Mouse (Mus musculus): ENCODE data around the gene Rnf13.
"Not testable (repeated sequence)": the region's sequence is repeated elsewhere in the genome, so short reads cannot be mapped to it uniquely, and the experiment has no call there.

The Rnf13 gene

GRCm38 (mm10) chr3:57735511-57736370 is at the start of gene Rnf13:
Rnf13 (plus strand) TSS chr3:57736062.
- DNase-seq (ENCODE audit: low spot score) = peak; percentile 93

GRCm38 (mm10) chr3:57691772-57692171 is 44.1 kb upstream of the Rnf13 start:
- no peak for DNase-seq (ENCODE audit: low spot score)

- no peak for DNase-seq (ENCODE audit: low spot score)
Measured at GRCm38 (mm10) chr3:57692719-57693118, 43.1 kb upstream of the Rnf13 start, which contains the start of gene Ankub1. Ankub1 (minus strand) TSS chr3:57692799.

GRCm38 (mm10) chr3:57696249-57696648 is 39.6 kb upstream of the Rnf13 start:
- no peak for DNase-seq (ENCODE audit: low spot score)

- DNase-seq (ENCODE audit: low spot score) = no peak
Measured at GRCm38 (mm10) chr3:57696779-57697178, 39.1 kb upstream of the Rnf13 start.

- no peak for DNase-seq (ENCODE audit: low spot score)
Measured at GRCm38 (mm10) chr3:57714151-57714550, 21.7 kb upstream of the Rnf13 start.

GRCm38 (mm10) chr3:57732206-57732915 is 3.5 kb upstream of the Rnf13 start:
- no peak for DNase-seq (ENCODE audit: low spot score)

- DNase-seq (ENCODE audit: low spot score) = no peak
Measured at GRCm38 (mm10) chr3:57736419-57737095, 695 bp downstream of the Rnf13 start.

- no peak for DNase-seq (ENCODE audit: low spot score)
Measured at GRCm38 (mm10) chr3:57739830-57740229, 4.0 kb downstream of the Rnf13 start.

GRCm38 (mm10) chr3:57748576-57749267 is 12.9 kb downstream of the Rnf13 start:
- no peak for DNase-seq (ENCODE audit: low spot score)

GRCm38 (mm10) chr3:57776915-57777314 is 41.1 kb downstream of the Rnf13 start:
- no peak for DNase-seq (ENCODE audit: low spot score)

- DNase-seq (ENCODE audit: low spot score) = no peak
Measured at GRCm38 (mm10) chr3:57788472-57788871, 52.6 kb downstream of the Rnf13 start.

GRCm38 (mm10) chr3:57789005-57789962 is 53.4 kb downstream of the Rnf13 start:
- no peak for DNase-seq (ENCODE audit: low spot score)

- DNase-seq (ENCODE audit: low spot score) = no peak
Measured at GRCm38 (mm10) chr3:57791104-57791503, 55.2 kb downstream of the Rnf13 start.

GRCm38 (mm10) chr3:57795071-57795470 is 59.2 kb downstream of the Rnf13 start:
- not testable (repeated sequence) for DNase-seq (ENCODE audit: low spot score)

GRCm38 (mm10) chr3:57815447-57815846 is 79.6 kb downstream of the Rnf13 start:
- DNase-seq (ENCODE audit: low spot score) = no peak

GRCm38 (mm10) chr3:57825866-57826265 is 90.0 kb downstream of the Rnf13 start:
- DNase-seq (ENCODE audit: low spot score) = no peak

GRCm38 (mm10) chr3:57833585-57833984 is 97.7 kb downstream of the Rnf13 start:
- DNase-seq (ENCODE audit: low spot score) = no peak

- DNase-seq (ENCODE audit: low spot score) = no peak
Measured at GRCm38 (mm10) chr3:57836911-57837310, 101.0 kb downstream of the Rnf13 start.

GRCm38 (mm10) chr3:57843775-57844174 is 107.9 kb downstream of the Rnf13 start:
- DNase-seq (ENCODE audit: low spot score) = no peak

Data from ovary, adult 18-20 months (tissue).